Mouse (Mus musculus) spleen, adult 2 months (tissue): ENCODE measurements around the gene Nod1.

ENCODE experiments used
- CTCF ChIP-seq: fragments of 200-500 bp; IDR thresholded peaks from 2 replicates; pipeline ENCODE4 v1.5.1; 2011; ENCODE audit warnings: mild to moderate bottlenecking, inconsistent platforms; ENCODE audit not compliant: insufficient read depth, insufficient read length, insufficient replicate concordance; ENCODE audit errors: extremely low read depth
- POLR2A ChIP-seq: fragments of 200-500 bp; IDR thresholded peaks from 2 replicates; pipeline ENCODE4 v1.6.1; 2011; ENCODE audit warnings: low read depth, low read length, inconsistent platforms

DNA sequence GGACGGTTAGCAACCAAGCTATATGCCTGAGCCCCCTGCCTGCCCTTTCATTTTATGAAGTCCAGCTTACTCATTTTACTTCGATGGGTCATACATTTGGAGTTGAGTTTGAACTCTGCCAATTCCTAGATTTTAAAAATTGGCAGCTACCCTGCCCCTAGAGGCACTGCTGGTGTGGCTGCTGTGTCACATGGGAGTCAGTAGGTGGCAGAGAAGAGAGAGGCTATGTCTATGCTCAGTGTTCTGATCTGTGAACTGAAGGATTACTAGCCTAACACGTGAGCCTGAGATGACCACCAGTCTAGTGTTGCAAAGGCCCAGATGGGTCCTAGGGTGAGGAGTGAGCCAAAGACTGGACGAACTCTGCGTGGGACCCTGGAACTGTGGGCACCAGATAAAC, 2.1 kb upstream of the Nod1 start:
- no peak for TF ChIP-seq POLR2A
- TF ChIP-seq CTCF: peak; percentile 29; the same call in 1 of the 2 replicates
